Mouse (Mus musculus) adipocyte (in vitro differentiated cells): ENCODE data around the gene Maats1.
"Not testable (repeated sequence)": the region's sequence is repeated elsewhere in the genome, so short reads cannot be mapped to it uniquely, and the experiment has no call there.

Experiments
- DNase-seq: peaks from one replicate; pipeline ENCODE4 v3.0.0-alpha.2; 2016; ENCODE audit warnings: low spot score

Gene Maats1

DNA sequence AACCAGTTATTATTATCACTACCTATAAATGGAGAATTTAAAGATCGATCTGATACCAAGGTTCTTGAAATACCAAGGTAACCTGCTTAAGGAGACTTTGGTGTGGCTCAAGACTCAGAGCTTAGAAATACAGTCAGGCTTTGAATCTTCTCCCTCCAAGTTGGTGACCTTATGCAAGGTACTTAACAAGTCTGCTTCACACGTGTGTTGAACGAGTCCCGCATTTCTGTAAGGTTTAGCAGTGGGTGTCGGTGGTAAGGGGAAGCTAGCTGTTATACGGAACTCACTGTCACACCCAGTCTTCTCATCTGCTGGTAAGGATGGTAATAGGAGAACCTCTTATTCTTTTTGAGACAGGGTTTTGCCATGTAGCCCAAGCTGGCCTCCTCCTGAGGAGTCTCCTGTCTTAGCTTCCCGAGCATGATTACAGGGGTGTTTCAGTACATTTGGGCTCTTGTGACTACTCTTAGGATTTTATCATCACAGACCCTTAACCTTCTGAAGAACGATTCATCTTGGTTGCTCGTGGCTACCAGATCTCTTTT lies 6.3 kb upstream of the Maats1 start:
- DNase-seq: no peak

DNA sequence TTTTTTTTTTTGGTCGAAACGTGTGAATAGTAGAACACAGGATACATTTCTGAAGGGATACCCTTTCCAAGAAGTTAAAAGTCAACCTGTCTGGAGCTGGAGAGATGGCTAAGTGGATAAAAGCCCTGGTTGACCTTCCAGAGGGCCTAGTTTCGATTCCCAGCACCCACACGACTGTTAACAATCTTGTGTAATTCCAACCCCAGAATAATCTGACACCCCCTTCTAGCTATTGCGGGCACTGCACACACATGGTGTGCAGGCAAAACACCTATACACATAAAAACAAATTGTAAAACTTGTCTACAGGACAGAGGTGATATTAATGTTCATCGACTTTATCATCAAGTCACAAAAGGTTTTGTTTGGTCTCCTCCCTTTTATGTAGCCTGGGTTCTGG lies 5.6 kb upstream of the Maats1 start:
- no peak for DNase-seq

DNA sequence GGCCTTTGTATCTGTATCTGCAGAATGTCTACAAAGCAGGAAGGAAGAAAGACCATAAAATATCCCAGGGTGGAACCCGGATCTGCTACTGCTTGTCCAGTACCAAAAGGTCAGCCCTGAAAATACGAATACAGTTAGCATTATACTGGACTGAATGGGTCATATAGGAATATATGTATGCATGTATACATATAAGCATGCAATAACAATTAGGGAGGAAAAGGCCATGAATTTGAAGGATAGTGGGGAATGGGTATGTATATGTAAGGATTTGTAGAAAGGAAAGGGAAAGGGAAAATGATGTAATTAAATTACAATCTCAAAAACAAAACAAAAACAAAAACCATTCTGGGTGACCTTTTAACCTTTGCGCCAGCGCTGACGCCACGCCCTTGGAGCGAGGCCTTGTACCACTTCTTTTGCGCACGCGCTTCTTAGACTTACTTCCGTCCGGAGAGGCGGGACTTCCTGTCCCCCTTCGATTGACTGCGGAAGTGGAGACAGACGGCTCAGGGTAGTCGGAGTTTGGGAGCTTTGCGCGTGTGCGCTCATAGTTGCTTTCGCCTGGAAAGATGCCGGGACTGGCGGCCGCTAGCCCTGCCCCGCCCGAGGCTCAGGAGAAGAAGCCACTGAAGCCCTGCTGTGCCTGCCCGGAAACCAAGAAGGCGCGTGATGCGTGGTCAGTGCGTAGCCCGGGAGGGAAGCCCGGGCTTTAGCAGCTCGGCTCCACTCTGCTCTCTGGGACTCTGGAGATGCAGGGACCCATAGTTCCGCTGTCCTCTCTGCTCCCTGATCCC lies 4.8 kb upstream of the Maats1 start, which contains the start of the genes Cox17 and Gm21987:
TSS of gene Cox17 (plus strand) at position 463 of the 797 bp plus-strand sequence.
TSS of gene Gm21987 (plus strand) at position 512 of the 797 bp plus-strand sequence.
- DNase-seq: peak; percentile 99

DNA sequence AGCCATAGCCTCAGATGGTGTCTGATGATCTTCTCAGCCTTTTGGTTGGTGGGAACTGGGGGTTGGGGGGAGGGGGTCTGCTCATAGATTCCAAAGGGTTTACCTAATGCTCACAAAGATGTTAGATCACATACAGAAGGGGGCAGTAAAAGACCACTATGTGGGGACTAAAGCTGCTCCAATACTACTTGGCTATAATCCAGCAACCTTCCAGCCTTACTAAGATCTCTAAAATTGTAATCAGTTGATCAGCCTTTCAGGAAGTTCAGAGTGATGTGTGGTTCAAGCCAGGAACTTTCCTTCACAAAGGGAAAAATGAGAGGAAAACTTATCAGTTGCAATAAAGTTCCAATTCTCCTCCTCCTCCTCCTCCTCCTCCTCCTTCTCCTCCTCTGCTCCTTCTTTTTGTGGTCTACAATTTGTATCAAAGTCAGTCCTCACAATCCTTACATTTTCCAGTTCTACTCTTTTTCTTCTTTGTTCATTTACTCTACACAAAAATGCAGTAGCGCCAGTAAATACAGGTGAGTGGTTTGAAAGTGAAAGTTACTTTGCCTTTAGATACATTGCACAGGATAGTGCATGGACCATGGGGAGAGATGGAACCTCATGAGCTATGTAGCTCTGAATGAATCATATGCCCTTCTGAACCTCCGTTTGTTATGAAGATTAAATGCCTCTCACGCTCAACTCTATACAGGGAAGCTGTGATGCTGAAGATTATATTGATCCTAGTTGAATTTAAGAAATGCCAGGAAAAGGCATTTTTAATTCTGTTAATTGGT lies 3.2 kb upstream of the Maats1 start:
- peak; percentile 67 for DNase-seq

DNA sequence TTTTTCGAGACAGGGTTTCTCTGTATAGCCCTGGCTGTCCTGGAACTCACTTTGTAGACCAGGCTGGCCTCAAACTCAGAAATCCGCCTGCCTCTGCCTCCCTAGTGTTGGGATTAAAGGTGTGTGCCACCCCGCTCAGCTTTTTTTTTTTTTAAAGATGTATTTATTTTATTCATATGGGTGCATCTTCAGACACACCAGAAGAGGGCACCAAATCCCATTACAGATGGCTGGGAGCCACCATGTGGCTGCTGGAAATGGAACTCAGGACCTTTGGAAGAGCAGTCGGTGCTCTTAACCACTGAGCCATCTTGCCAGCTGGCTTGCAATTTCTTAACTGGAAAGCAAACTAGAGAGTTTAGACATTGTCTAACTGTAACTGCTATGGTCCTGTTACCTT lies 3.9 kb downstream of the Maats1 start:
- DNase-seq: not testable (repeated sequence)

DNA sequence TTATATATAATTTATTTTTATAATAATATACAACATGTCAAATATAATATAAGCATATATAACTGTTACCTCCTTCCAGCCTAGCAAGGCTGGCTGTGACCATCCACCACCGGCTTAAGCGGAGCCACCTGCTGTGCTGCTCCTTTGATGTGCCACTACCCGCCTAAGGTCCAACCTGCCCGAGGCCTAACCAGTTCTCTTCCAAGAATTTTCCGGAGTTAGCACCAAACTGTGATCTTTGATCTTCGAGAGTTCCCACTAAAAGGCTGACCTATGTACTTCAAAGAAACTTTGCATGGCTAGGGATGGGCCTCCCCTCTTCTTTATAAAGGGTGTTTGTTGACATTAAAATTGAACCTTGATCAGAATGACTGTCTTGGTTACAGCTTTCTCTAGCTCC lies 7.5 kb downstream of the Maats1 start:
- DNase-seq: no peak

DNA sequence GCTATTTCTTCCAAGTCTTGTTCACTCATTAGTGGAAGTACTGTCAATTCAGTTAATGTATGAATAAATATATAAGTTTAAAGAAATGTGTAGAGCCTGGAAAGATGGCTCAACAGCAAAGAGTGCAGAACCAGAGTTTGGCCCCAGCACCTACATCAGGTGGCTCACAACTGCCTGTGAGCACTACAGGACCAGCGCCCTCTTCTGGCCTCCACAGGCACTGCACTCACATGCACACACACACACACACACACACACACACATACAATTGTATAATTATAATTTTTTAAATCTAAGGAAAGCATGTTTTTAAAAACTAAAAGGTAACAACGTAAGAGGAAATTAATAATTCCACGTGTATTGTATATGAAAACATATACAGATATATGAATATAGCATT lies 12.6 kb downstream of the Maats1 start:
- no peak for DNase-seq

DNA sequence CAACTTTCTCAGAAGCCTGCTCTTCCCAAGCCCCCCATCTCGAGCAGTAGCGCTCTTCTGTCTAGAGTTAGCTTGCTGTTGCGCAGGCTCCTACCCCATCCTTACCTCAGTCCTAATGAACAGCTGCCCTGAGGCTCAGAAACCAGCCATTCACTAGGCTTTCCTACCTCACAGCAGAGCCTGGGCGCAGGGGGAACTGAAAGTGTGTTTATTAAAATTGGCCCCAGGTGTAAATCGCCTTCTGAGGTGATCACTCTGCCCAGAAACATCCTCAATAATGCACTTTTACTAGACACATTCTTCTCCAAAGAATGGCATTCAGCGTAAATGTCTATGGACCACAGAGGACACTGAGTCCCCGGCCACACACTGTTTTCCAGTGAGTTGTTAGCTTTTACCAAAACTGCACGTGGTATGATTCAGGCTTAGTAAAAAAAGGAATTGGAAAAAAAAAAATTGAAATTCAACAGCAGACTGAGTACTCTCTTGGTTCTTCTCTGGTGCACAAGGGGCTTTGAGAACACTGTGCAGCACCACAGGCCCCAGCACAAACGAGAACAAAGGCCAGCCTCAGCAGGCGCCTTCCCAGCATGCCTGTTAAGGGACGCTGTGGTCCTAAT lies 15.1 kb downstream of the Maats1 start:
- DNase-seq: no peak

DNA sequence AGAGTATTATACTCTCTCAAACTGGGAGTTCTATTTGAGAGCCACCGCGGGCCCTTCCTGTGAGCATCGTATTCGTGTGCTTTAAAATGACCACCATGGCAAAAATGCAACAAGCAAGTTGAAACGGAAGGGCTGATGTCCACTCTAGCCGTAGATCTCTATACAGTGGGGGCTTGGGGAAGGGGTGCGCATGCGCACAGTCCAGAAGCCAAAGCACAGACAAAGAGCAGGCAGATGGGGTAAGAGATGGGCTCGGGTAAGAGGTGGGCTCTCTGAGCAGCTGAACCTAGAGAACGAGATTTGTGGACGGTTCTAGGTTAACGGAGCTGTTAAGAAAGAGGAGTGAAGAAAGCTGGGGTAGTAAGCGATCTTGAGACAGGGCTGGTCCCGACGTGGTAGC lies 17.6 kb downstream of the Maats1 start:
- no peak for DNase-seq

DNA sequence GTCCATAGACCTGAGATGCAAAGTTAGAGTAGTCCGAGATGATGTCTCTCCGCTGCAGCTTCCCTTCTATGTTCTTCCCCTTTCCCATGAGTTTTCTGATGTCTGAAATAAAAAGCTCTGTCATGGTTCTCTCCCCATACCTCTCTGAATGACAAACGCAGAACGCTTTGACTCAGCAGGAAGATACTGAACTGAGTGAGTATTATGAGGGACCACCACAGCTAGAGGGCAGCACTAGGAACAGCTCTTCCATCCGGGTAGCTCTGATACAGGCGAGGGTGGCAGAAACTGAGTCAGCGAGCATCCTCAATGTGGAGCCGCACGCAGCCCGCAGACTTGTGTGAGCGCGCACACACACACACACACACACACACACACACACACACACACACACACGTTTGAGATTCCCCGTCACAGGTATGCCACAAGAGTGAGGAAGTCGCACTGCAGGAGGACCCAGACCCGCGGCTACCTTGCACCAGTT lies 20.4 kb downstream of the Maats1 start:
- DNase-seq: no peak

DNA sequence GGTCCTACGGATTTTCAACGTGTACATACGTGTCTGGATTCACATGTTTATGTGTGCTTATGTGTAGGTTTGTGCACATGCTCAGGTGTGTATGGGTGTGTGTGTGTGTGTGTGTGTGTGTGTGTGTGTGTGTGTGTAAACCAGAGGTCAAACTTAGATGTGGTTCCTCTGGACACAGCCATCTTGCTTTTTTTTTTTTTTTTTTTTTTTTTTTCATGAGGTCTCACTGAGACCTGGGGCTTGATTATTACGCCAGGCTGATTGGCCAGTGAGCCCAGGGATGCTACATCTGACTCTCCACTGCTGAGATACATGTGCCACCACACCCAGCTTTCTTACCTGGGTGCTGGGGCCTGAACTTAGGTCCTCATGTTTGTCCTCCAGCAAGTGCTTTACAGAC lies 22.9 kb downstream of the Maats1 start:
- no peak for DNase-seq

DNA sequence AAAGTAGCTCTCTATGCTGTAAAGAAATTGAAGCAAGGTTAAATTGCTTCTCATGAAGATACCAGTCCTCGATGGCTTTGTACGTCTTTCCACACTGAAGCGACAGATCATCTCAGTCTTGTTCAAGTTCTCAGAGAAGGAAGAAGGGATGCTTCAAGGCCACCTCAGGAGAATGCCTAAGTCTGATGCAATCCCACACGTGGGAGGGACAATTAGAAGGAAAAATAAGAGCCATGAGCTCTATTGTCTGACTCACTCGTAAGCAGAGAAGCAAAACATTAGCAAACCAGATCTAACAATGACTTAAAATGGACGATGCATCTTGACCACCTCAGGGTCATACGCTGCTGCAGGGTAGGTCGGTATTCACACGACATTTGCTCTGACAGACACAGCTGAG lies 23.5 kb downstream of the Maats1 start:
- DNase-seq: no peak

DNA sequence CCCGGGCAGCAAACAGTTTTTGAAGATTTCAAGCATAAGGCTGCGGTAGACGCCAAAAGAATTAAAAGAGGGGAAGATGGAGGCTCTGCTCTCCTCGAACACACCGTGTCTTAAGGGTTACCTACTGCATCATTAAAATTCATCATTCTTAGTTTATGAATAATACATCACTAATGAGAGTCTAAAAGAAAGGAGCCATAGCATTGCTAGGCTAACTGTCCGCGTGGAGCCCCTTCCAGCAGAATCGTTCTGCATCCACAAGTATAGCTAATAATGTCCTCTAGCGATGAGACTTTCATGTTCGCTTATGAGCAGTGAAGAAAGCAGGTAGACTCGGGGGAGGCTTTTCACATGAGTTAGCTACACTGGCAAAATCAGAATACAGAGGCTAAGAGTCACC lies 33.7 kb downstream of the Maats1 start:
- DNase-seq: no peak

DNA sequence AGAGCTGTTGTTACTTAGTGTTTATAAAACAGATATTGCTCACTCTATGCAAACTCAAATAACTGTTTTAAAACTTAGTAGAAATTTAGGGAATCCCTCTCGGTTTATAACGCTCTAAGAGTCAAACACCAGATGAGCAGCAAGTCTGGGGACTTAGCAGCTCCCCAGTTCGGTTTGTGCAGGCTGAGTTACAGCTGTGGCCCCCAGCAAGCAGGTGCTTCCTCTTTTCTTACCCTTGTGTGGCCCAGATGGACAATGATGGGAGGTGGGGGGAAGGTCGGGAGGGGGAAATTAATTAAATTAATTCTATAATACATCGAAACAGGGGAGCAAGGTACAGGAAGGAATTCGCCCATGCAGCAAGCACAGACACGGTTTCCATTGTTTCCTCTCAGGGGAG lies 34.3 kb downstream of the Maats1 start:
- DNase-seq: no peak

DNA sequence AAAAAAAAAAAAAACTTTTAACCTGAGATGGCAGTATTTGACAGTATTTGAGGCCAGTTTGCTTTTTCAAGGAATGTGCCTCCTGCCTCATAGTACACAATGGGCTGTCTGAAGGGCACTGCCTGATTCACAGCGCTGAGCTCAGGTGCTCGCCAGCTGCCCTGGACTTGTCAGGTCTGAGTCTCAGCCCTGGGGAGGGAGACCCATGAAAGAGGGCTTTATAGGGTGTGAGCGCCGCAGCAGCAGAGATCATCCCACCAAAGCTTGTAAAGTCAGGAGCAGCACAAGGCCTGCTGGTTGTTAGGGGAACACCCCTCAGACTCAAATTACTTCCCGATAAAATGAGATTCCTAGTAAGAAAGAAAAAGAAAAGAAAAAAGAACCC lies 34.7 kb downstream of the Maats1 start:
- no peak for DNase-seq

DNA sequence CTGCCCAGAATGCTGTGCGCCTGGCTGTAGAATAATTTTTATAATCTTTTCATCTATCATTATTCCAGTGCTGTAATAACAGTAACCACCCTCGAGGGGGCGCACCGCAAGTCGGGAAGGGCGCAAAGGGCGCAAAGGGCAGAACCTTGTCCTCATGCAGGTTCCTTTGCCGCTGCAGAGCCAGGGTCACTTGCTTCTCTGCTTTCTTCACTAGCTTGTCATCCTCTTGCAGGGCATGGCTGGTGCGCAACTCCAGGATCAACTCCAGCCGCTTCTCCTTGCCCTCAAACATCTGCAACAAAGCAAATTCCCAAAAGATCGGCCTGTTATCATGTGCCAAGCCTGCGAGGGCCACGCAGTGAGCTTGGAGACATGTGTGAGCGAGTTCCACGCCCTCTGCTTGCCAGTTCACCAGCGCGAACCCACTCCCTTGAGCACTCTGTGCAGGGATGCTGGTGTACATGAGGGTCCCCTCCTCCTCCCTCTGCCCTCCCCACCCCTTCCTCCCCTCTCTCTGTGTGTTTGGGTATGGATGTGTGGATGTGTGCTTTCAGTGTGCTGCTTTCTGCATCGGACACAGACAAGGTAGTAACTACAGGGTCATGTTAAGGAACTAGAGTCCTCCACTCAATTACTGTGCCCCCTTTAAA lies 35.2 kb downstream of the Maats1 start:
- no peak for DNase-seq

DNA sequence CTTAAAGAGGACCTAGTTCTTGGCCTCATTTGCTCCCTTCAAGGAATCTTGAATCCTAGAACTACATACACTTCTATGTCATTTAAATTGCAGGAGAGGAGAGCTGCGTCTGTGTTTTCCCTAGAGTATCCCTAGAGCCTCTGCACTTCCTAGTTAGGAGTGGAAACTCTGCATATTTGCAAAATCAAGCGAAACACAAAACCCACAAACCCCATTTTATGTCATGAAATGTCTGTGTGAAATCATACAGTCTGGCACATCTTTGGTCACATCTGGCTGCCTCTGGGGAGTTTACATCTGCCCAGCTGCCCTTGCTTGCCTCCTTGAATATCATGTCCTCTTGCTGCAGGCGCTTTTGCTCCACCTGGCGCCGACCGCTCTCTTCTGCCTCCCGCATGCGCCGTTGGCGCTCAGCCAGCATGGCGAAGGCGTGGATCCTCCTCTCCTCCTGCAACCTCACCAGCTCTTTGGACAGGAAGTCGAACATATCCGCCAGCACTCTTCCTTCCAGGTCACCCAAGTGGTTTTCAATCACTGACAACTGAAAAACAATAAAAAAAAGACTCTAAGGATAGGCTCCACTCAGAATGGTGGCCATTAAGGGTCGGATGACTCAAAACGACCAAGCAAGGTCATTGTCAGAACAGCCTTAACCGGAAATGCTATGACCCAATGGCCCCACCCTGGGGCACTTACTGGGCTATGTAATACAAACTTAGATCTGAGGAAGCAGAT lies 37.3 kb downstream of the Maats1 start:
- DNase-seq: no peak

DNA sequence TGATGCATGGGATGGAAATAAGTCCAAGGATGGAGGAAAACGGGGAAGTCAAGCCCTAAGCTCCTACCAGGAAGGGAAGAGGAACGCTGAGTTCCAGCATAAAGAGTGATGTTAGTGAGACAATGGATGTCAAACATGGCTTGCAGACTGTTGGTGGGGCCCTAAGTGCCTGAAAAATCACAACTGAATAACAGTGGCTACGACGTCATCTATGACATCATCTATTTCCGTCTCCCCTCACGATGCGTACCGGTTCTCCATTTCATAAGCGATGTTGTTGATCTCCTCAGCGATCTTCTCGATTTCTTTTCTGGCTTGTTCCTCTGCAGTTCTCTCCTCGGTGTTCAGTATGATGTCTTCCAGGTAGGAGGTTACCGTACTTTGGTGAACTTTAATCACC lies 39.6 kb downstream of the Maats1 start:
- DNase-seq: no peak

DNA sequence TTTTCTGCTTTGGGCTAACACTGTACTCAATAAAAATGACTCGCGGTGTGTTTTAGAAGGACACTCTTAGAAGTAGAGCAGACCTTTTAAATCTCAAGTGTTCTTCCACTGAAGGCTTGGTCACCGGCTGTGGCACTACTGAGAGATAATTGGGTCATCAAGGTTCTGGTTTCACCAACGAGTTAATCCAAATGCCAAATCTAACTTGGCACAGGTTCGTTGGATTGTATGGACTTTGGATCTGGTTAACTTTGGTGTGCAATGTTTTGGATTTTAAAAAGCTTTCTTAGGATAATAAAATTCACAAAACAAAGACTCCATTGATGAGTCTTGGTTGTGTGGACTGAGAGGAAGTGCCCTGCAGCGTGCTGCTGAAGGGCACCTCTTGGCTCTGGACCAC lies 43.5 kb downstream of the Maats1 start:
- no peak for DNase-seq

DNA sequence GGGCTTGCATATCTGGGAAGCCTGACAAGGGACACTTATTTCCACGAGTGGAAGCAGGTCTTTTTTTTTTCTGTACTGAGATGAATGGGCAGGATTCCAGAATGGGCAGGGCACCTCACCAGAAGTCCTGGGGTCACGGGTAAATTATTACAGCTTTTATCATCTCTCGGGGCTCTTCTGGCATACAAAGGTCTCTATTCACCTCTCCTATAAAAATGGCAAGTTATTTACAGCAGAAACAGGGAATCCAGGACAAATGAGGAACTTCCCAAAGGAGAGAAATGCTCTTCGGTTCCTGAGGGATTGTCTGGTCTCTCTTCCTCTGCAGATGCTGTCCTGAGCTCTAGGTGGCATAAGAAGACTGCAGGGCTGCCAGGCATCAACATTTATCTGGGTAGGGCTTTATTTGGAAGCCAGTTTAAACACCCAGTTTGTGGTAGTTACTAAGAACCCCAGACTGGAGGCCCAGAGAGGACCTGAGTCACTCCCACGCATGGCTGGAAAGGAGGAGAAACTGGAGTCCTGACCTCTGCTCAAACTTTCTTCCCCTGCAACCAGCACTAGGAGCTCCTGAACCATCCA lies 46.5 kb downstream of the Maats1 start:
- DNase-seq: peak; percentile 78
